Mouse (Mus musculus) retina, embryonic 14.5 days (tissue): Measurements from ENCODE around the gene Cyb5d1.

ENCODE experiments used
- DNase-seq: peaks from one replicate; pipeline ENCODE4 v3.0.0-alpha.2; 2015; ENCODE audit warnings: low spot score

Gene Cyb5d1

GRCm38 (mm10) chr11:69415668-69416451, 20.4 kb upstream of the Cyb5d1 start:
- DNase-seq, result peak; percentile 77

GRCm38 (mm10) chr11:69415327-69415667, 19.9 kb upstream of the Cyb5d1 start:
- peak; percentile 68 for DNase-seq

DNA sequence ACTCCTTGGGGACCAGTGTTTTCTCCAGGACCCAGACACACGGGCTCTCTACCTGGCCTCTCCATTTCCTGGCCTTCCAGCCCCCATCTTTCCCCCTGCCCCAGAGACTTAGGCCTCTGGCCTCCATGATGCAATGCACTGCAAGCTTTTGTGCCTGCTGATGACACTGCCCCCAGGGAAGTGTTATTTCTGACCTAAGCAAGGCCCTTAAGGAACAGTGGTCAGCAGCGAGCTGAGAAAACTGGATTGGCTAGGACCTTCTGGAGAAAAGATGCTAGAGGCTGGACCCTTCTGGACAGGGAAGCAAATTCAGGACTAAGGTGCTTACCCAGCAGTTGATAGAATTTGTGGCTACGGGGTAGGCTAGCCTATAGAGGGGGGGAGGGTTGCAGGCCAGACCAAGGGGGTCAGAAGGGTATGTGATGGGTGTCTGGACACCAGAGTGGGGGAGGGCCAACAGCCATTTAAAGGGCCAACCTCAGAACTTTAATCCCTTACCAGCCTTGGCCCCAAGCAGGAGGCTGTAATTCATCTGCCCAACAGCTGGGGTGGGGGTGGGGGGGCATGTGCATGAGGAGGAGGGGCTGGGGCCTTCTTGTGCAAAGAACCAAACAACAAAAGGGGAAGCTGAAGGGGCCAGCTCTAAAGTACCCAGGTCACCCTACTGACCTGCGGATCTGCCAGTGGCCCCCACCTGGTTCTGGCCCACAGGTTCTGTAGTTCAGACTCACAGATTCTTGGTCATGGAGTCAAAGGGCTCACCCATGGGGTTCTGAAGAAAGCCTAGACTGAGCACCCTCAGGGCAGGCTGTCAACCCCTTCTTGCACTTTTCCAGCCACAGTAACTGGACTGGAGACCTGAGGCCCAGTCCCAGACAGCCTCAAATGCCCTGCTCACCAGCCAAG, 19.2 kb upstream of the Cyb5d1 start:
- DNase-seq, result peak; percentile 22

DNA sequence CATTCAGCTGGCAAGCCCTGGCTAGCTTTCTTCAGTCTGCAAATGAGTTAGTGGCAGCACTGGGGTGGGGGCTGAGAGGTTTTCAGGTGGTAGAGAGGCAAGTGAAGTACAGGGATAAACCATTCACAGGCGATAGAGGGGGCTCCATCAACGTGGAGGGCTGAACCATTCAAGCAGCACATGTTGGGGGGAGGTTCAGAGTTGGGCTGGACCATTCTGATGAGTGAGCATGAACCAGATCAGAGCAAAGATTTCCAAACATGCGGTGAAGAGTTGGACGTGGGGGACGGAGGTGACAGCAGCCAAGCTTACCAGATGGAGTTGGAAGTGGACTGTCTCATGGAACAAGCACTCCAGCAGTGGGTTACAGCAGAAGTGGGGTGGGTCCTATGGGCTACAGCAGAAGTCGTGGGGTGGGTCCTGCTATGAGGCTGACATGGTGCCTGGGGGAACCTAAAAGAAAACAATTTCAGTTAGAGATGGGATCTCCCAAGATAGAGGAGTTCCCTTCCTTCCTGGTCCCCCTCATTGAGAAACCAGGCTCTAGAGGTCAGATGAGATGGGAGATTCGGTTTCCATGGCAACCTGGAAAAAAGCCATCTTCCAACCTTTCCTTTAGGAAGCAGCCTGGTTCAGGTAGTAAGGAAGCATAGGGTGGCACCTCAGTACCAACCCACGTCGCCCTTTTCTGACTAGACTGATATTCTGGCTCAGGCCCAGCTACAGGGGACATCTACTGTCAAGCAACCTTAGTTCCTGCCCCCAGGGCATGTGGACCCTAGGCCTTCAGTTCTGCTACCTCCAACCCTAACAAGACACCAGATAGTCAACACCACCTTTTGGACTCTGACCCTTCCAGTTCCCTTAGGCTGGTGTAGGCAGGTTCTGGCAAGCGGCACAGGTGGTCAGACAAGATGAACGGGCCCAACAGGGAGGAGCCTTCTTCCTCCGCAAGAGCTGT, 18.1 kb upstream of the Cyb5d1 start, which contains the start of gene Kdm6b:
Gene Kdm6b (minus strand): TSS at position 455 of the 961 bp plus-strand sequence.
- DNase-seq, result peak; percentile 74

GRCm38 (mm10) chr11:69412548-69412947, 17.1 kb upstream of the Cyb5d1 start:
- no peak for DNase-seq

GRCm38 (mm10) chr11:69411538-69412203, 16.2 kb upstream of the Cyb5d1 start:
- DNase-seq, result peak; percentile 56

DNA sequence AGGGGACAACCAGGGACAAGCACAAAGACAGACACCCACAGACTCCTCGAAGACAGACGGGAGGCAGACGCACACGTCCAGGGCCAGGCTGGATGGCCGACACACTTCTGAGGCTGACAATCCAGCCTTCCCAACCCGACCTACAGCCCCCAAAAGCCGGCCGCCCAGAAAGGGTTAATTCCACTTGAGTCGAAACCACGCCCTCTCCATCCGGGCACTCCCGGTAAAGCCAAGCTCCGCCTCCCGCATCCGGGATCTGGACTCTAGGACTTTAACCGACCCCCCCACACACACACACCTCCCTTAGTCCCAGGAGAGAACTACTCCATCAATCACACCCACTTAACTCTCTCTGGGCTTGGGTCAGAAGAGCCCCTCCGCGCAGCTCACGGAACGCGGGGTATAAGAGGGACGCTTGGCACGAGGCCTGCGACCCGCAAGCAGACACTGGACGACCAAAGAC, 15.7 kb upstream of the Cyb5d1 start:
- DNase-seq, result peak; percentile 99

- peak; percentile 28 for DNase-seq
Observed at GRCm38 (mm10) chr11:69410310-69411072, 15.1 kb upstream of the Cyb5d1 start.

DNA sequence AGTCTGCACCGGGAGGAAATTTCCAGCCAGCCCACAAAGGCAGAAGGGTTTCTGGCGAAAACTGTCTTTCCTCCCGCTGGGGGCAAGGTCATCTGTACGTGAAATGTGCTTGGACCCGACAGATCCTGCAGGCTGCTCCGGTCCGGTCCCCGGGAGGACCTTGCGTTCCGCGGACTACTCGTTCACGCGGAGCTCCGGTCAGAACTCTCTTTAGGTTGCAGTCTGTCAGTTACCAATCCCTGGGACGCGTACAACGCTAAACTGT, 14.5 kb upstream of the Cyb5d1 start:
- no peak for DNase-seq

DNA sequence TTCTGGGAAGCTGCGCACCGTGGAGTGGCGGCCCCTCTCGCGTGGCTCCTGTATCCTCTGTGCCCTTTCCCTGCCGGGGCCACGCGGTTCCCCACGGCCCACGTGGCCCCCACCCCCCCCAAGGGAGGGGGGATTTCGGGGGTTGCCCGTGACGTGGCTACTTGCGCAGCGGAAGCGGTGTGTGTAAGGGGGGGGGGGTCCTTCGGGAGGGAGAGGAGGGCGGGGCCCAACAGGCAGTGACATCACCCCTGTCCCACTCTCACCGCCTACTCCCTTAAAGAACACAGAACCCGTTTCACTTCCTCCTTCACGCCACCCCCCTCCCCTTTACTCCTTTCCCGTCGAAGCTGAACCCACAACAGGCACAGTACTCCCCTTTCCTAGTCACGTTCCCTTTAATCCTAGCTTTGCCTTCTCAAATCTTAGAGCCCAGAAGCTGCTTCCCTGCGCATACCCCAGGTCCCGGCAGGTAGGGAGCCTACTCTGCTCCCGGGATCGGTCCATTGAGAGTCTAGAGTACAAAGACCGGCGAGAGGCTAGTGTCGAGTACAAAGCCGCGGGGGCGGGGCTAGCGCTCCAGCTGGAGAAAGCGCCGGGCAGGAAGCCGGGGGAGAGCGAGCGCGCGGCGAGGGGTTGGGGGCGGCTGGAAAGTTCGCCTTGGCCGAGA, 14.1 kb upstream of the Cyb5d1 start:
- DNase-seq, result peak; percentile 82

DNA sequence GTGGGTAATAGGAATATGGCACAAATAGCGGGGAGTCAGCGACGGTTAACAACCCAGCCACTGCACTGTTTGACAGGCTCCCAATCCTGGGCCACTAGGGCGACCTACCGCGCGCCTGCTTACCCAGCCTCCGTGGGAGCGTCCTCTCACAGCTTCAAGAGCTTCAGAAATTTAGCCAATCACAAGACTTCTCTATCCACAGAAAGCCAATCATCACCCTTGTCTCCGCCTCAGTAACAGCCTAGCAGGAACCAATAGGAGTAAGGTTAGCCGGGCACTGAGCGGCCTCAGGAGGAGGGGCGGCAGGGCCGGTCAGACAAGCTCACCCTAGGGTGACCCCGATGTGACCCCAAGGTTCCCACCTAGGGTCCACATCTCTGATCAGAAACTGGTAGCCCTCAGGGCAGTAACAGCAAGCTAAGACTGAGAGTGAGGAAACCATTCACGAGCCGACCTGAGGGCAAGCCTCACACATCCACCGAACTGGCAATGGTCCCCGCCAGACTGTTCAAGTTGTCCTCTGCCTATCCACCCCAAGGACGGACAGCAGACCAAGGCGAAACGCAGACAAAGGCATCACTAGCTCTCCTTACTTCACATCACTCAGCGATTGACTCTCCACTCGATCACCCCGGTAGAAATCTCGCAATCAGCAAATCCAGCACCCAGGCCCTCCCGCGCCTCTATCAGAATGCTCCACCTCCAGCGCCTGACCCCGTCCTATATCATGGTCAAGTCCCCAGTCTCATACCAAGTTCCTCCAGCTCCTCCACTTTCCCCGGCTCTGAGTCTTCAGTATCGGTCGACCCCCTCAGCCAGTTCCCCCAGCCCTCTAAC, 13.3 kb upstream of the Cyb5d1 start:
- peak; percentile 95 for DNase-seq

DNA sequence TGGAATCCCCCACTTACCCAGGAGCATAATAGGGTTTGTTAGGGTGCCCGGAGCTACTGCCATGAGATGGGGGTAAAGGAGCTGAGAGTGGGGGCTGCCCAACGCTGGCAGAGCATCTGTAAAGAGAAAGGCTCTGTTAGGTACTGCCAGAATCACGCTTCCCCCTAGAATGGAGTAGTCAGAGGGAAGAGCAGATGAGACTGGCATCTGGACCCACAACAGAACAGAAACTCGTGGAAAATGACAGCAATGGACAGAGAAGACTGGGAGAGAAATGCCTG, 12.2 kb upstream of the Cyb5d1 start:
- DNase-seq, result no peak

DNA sequence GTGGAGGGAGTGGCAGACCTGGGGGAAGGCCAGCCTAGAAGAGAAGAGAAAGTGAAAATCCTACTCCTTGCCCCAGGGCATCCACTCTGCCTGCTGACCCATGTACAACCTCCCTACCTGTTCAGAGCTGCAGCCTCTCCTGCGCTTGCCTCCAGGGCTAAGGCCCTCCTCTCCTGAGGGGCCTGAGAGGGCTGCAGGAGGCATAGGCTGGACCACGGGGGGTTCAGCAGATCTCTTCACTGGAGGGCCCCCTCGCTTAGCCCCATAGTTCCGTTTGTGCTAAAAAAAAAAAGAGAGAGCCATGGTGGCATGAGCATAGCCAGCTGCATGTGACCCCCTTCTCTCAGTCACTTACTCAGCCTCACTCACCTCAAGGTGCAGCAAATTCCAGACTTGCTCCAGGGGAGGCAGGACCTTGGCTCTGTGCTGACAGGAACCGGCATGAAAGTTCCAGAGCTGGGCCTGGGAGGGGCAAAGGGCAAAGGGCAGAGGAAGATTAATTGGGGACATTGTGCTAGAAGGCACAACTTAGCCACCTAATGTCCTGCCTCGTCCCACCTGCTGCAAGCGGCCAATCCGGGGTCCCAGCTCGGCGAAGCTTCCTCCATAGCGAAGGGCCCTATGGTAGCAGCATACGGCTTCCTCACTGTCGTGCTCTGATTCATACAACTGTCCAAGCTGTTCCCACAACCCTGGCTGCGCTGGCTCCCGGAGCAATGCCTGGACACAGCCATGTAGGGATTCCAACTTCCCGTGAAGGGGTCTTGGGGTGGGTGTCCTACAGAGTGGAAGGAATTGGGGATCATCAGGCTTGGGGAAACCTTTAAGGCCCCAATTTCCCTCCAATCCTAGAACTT, 11.7 kb upstream of the Cyb5d1 start:
- no peak for DNase-seq

GRCm38 (mm10) chr11:69406282-69406681, 10.9 kb upstream of the Cyb5d1 start:
- DNase-seq, result no peak

DNA sequence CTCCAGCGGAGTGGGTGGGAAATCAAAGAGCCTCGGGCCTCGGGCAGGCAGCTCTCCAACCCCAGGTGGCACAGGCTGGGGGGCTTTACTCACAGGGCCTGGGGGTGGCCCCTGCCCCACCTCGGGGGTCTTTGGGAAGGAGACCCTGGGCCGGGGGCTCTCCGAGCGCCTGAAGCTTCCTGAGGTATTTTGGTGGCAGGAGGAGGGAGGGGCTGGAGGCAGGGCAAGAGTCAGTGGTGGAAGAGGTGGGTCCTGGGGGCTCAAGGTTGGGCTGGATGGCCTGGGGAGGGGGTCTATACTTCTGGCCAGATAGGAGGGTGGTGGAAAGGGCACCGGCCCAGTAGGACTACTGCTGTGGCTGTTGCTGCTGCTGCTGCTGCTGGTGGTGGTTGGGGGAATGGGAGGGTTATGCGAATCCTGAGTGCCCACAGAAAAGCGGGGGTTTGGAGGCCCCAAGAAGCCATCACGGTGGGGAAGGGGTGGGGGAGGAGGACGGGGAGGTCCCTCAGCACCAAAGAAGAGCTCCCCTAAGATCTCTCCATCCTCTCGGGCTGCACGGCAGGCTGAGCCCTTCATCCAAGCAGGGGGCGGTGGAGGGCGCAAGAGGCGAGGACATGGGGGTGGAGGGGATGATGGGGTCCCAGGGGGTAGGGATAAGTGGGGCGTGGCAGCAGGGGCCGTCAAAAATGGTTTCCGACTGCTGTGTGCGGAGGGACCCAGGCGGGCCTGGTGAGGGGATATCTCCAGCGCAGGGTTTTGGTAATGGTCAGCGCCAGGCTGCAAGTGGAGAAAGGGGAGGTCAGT, 10.2 kb upstream of the Cyb5d1 start:
- no peak for DNase-seq

GRCm38 (mm10) chr11:69404595-69405396, 9.4 kb upstream of the Cyb5d1 start:
- no peak for DNase-seq
